Comparison of ENCODE assay signal across 10 mouse cellular contexts in the genomic region with DNA sequence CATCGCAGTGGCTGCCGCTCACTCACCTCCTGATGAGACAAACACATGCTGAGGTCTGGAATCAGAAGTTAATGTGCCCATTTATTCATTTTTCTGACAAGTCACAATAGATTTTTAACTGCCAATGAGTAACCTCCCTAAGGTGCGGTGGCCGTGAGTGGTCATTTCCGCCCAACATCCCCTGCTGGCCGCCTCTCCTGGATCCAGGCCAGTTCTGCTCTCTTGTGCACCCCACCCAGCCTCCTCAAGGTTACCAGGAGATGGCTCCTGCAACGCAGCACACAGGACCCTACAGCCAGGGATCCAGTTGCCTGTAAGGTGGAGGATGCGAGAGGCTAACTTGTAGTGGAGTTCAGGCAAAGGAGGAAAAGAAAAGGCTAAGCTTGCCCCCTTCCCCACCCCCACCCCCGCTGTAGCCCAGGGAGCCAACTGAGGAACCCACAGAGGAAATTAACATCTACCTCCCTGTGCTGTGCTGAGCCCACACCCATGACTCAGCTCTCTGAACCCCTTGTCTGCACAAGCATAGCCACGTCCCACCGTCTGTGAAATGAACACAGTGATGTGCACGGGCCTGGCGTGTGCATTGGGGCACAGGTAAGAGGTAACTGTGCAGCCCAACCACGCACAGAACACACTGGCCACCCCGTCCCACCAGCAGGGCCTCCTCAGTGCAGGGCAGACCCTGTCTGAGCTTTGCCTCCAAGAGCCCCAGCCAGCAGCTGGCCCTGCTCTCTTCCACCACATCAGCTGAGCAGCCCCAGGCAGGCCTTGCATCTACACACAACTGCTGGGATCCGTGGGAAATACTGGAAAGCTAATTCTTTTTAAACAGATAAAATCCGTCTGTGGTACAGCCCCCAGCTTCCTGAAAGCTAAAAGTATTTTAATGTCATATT.
A peak's percentile ranks its signal among the peaks of the same experiment; 100 is the strongest.
DNase-seq lines count a peak whose midpoint lies in the region; ATAC-seq and TF ChIP-seq lines count a peak whose summit lies in the region.
"Had no signal": no experiment of that assay in that cellular context is flagged by ENCODE, and none has a peak within 500 bp of the region (broad histone marks: within the 10 kb centered on the region; RNA-seq: fewer than 3 reads in every experiment).

No protein-coding gene starts in this region.

- H3K27me3 ChIP-seq in hindbrain, embryonic 12.5 days, result no peaks in the 10 kb centered on the region
- H3K27me3 ChIP-seq in hindbrain, postnatal 0 days (ENCODE audit: insufficient read depth, low read length), result no peaks in the 10 kb centered on the region
- H3K27me3 ChIP-seq in limb, embryonic 13.5 days, result no peaks in the 10 kb centered on the region
- H3K27me3 ChIP-seq: CH12.LX had no signal

- no peaks in the 10 kb centered on the region for H3K9me3 ChIP-seq in hindbrain, embryonic 12.5 days (replicated peaks)
- no peaks in the 10 kb centered on the region for H3K9me3 ChIP-seq in hindbrain, postnatal 0 days (ENCODE audit: low read length)
- no peaks in the 10 kb centered on the region for H3K9me3 ChIP-seq in limb, embryonic 13.5 days

- TF ChIP-seq CTCF in hindbrain, postnatal 0 days (IDR thresholded peaks at IDR 0.05; ENCODE audit: low read depth), result no peak

- no peak overlapping the region for H3K9ac ChIP-seq in hindbrain, embryonic 12.5 days
- H3K9ac ChIP-seq in hindbrain, postnatal 0 days (replicated peaks; ENCODE audit: low read length), result no peak overlapping the region
- no peak overlapping the region for H3K9ac ChIP-seq in limb, embryonic 13.5 days

- H3K4me2 ChIP-seq in hindbrain, embryonic 12.5 days (replicated peaks), result no peak overlapping the region
- H3K4me2 ChIP-seq in hindbrain, postnatal 0 days (ENCODE audit: low read depth, low read length), result no peak overlapping the region
- no peak overlapping the region for H3K4me2 ChIP-seq in limb, embryonic 13.5 days (replicated peaks)

- WGBS in hindbrain, embryonic 12.5 days, result 74% methylated on average over 17 of the region's 17 CpGs
- 60% methylated on average over 17 of the region's 17 CpGs for WGBS in hindbrain, postnatal 0 days
- WGBS in limb, embryonic 13.5 days, result 58% methylated on average over 17 of the region's 17 CpGs

- DNase-seq in hindbrain, postnatal 0 days (ENCODE audit: low spot score), result no peak
- peak; percentile 45 for DNase-seq in ES-CJ7 (ENCODE audit: low read depth, low spot score)
- DNase-seq in natural killer cell, adult 2 months (ENCODE audit: low spot score in 2 of 2), result no peak
- DNase-seq in testis, postnatal 14 days (ENCODE audit: low spot score), result no peak
- DNase-seq in cerebellum, adult 9-10 months, result no peak
- DNase-seq: embryo, embryonic 11 days had no signal

- no peak overlapping the region for H3K4me3 ChIP-seq in hindbrain, embryonic 12.5 days
- no peak overlapping the region for H3K4me3 ChIP-seq in hindbrain, postnatal 0 days (ENCODE audit: low read length)
- H3K4me3 ChIP-seq in limb, embryonic 13.5 days, result no peak overlapping the region

- no peak for ATAC-seq in hindbrain, embryonic 12.5 days (ENCODE audit: low FRiP score)
- no peak for ATAC-seq in hindbrain, postnatal 0 days
- peak; percentile 49 for ATAC-seq in granulocyte monocyte progenitor cell, adult 5-6 weeks (replicated peaks; ENCODE audit: poor library complexity, severe bottlenecking)
- peak; percentile 46; the same call in 1 of the 2 replicates for ATAC-seq in limb, embryonic 13.5 days (ENCODE audit: low FRiP score, low read depth)

- peak overlapping the region; percentile 30; the same call in 1 of the 2 replicates for H3K27ac ChIP-seq in hindbrain, embryonic 12.5 days
- no peak overlapping the region for H3K27ac ChIP-seq in hindbrain, postnatal 0 days
- H3K27ac ChIP-seq in limb, embryonic 13.5 days, result peak overlapping the region; percentile 55; the same call in 1 of the 2 replicates

- peaks cover 14% of the 10 kb centered on the region; the same call in 1 of the 2 replicates for H3K36me3 ChIP-seq in hindbrain, embryonic 12.5 days
- peaks cover 12% of the 10 kb centered on the region; the same call in 1 of the 2 replicates for H3K36me3 ChIP-seq in hindbrain, postnatal 0 days (ENCODE audit: insufficient read depth, low read length)
- peaks cover 31% of the 10 kb centered on the region for H3K36me3 ChIP-seq in limb, embryonic 13.5 days

- peaks cover 10% of the 10 kb centered on the region; the same call in 1 of the 2 replicates for H3K4me1 ChIP-seq in hindbrain, embryonic 12.5 days
- peaks cover 4% of the 10 kb centered on the region; the same call in 1 of the 2 replicates for H3K4me1 ChIP-seq in hindbrain, postnatal 0 days (ENCODE audit: insufficient read depth, low read length)
- peaks cover 34% of the 10 kb centered on the region for H3K4me1 ChIP-seq in limb, embryonic 13.5 days

Comparison
In these comparisons a context has a peak if more than half of its experiments do, and no peak if none do; other contexts are left out.
1. ATAC-seq: peak in granulocyte monocyte progenitor cell, adult 5-6 weeks (single experiment) and limb, embryonic 13.5 days (single experiment); none in hindbrain, embryonic 12.5 days (single experiment) and hindbrain, postnatal 0 days (single experiment).